Mouse (Mus musculus) heart, embryonic 11.5 days (tissue): ENCODE results near the gene Dnttip1. TPM values are rescaled to one million over a fixed set of nuclear protein-coding genes. Genes with fewer than 3 reads are reported as not detected.

ENCODE experiments used
- ATAC-seq: fragments of 200-750 bp; cut with Nextera tagmentation; replicated peaks from 2 replicates; pipeline ENCODE4 v1.8.0; 2017; ENCODE audit warnings: moderate library complexity; ENCODE audit not compliant: insufficient number of reproducible peaks, low FRiP score, low TSS enrichment
- H3K27ac ChIP-seq: fragments of 300-500 bp; sonication (generic); 2 replicates; pipeline ENCODE4 v1.5.1; 2014; ENCODE audit warnings: mild to moderate bottlenecking, low read depth, low read length
- H3K27me3 ChIP-seq: fragments of 300-500 bp; sonication (generic); 2 replicates; pipeline ENCODE4 v1.6.1; 2014; ENCODE audit warnings: mild to moderate bottlenecking, low read length, mixed read lengths; ENCODE audit not compliant: control insufficient read depth, insufficient read depth
- H3K36me3 ChIP-seq: fragments of 300-500 bp; sonication (generic); 2 replicates; pipeline ENCODE4 v1.6.1; 2014; ENCODE audit warnings: mild to moderate bottlenecking, low read length, moderate library complexity, mixed read lengths; ENCODE audit not compliant: control insufficient read depth, insufficient read depth
- H3K4me1 ChIP-seq: fragments of 300-500 bp; sonication (generic); 2 replicates; pipeline ENCODE4 v1.6.1; 2014; ENCODE audit warnings: low read length; ENCODE audit not compliant: control insufficient read depth, insufficient read depth
- H3K4me2 ChIP-seq: fragments of 300-500 bp; sonication (generic); 2 replicates; pipeline ENCODE4 v1.6.1; 2014; ENCODE audit warnings: mild to moderate bottlenecking, moderate library complexity
- H3K4me3 ChIP-seq: fragments of 300-500 bp; sonication (generic); 2 replicates; pipeline ENCODE4 v1.5.1; 2014; ENCODE audit warnings: low read depth, low read length
- H3K9ac ChIP-seq: fragments of 300-500 bp; sonication (generic); 2 replicates; pipeline ENCODE4 v1.6.1; 2014; ENCODE audit warnings: mild to moderate bottlenecking, low read depth, low read length, moderate library complexity
- H3K9me3 ChIP-seq: fragments of 300-500 bp; sonication (generic); replicated peaks from 2 replicates; pipeline ENCODE4 v1.6.1; 2016; ENCODE audit warnings: low read length; ENCODE audit not compliant: control insufficient read depth
- WGBS: fragments of 180-500 bp; shearing (Covaris S2); extraction: QIAGEN DNeasy Blood & Tissue Kit; methylation state at CpG from one replicate; pipeline ENCODE4 v1.1.7; 2014; ENCODE audit not compliant: insufficient replicate concordance; 5-methylcytosine and 5-hydroxymethylcytosine counted together
- polyA plus RNA-seq: library from polyadenylated mRNA; unstranded; fragments of >200 nt; fragmentation: Nextera tagmentation; extraction: Ambion mirVana; gene quantifications from 2 replicates; pipeline ENCODE4 v1.2.1, GENCODE M21; 2014

The Dnttip1 gene
- polyA plus RNA-seq, 1 experiment from 2014 or later = 57.3 TPM

GRCm38 (mm10) chr2:164778809-164779208 lies 33.0 kb downstream of the Dnttip1 start:
- no peak for ATAC-seq
- Histone ChIP-seq H3K4me1 (no peaks in the 10 kb centered on the region), H3K36me3 (no peaks in the 10 kb centered on the region), H3K4me2 (no peak overlapping the region), H3K27me3 (peaks cover 7% of the 10 kb centered on the region), H3K4me3 (no peak overlapping the region), H3K27ac (no peak overlapping the region), H3K9me3 (no peaks in the 10 kb centered on the region), H3K9ac (no peak overlapping the region)
- WGBS = 67% methylated on average over 7 of the region's 7 CpGs

- WGBS = 75% methylated on average over 8 of the region's 8 CpGs
- H3K9me3 ChIP-seq = no peaks in the 10 kb centered on the region
- H3K4me1 ChIP-seq = peaks cover under 1% of the 10 kb centered on the region; the same call in 1 of the 2 replicates
- no peak for ATAC-seq
- no peak within 1 kb of the TSS for H3K27ac ChIP-seq
- H3K9ac ChIP-seq = no peak within 1 kb of the TSS
- no peaks in the 10 kb centered on the region for H3K36me3 ChIP-seq
- H3K4me3 ChIP-seq = no peak within 1 kb of the TSS
- peaks cover 7% of the 10 kb centered on the region for H3K27me3 ChIP-seq
- H3K4me2 ChIP-seq = no peak within 1 kb of the TSS
These were observed 33.8 kb downstream of the Dnttip1 start, which contains the start of gene Tnnc2 for GRCm38 (mm10) chr2:164779481-164780086. TSS of gene Tnnc2 (minus strand) at chr2:164779967.

GRCm38 (mm10) chr2:164781876-164782275 lies 36.1 kb downstream of the Dnttip1 start:
- WGBS = 66% methylated on average over 4 of the region's 4 CpGs
- H3K27ac ChIP-seq = no peak overlapping the region
- H3K4me3 ChIP-seq = no peak overlapping the region
- no peaks in the 10 kb centered on the region for H3K9me3 ChIP-seq
- no peaks in the 10 kb centered on the region for H3K36me3 ChIP-seq
- H3K9ac ChIP-seq = no peak overlapping the region
- H3K4me1 ChIP-seq = peaks cover 8% of the 10 kb centered on the region
- peaks cover 6% of the 10 kb centered on the region; the same call in 1 of the 2 replicates for H3K27me3 ChIP-seq
- ATAC-seq = no peak
- H3K4me2 ChIP-seq = no peak overlapping the region

- no peak for ATAC-seq
- Histone ChIP-seq H3K4me1 (peaks cover 18% of the 10 kb centered on the region), H3K9me3 (no peaks in the 10 kb centered on the region), H3K4me2 (no peak overlapping the region), H3K36me3 (no peaks in the 10 kb centered on the region), H3K27me3 (no peaks in the 10 kb centered on the region), H3K9ac (no peak overlapping the region), H3K27ac (no peak overlapping the region), H3K4me3 (no peak overlapping the region)
- WGBS = 70% methylated on average over 7 of the region's 7 CpGs
These were observed 38.3 kb downstream of the Dnttip1 start for GRCm38 (mm10) chr2:164783926-164784581.

GRCm38 (mm10) chr2:164784869-164785420 lies 39.2 kb downstream of the Dnttip1 start:
- ATAC-seq = no peak
- Histone ChIP-seq H3K27ac (peak overlapping the region; percentile 86), H3K9me3 (no peaks in the 10 kb centered on the region), H3K36me3 (no peaks in the 10 kb centered on the region), H3K27me3 (no peaks in the 10 kb centered on the region), H3K9ac (peak overlapping the region; percentile 79), H3K4me3 (peak overlapping the region; percentile 59), H3K4me2 (peak overlapping the region; percentile 71), H3K4me1 (peaks cover 18% of the 10 kb centered on the region)
- 13% methylated on average over 7 of the region's 7 CpGs for WGBS

- Histone ChIP-seq H3K36me3 (no peaks in the 10 kb centered on the region), H3K4me3 (peak within 1 kb of the TSS; percentile 59), H3K9me3 (no peaks in the 10 kb centered on the region), H3K4me1 (peaks cover 18% of the 10 kb centered on the region), H3K27me3 (no peaks in the 10 kb centered on the region), H3K4me2 (peak within 1 kb of the TSS; percentile 71), H3K9ac (peak within 1 kb of the TSS; percentile 79), H3K27ac (peak within 1 kb of the TSS; percentile 86)
- peak; percentile 90 for ATAC-seq
- WGBS = under 1% methylated on average over 81 of the region's 89 CpGs
These were observed 40.0 kb downstream of the Dnttip1 start, which contains the start of gene Snx21 for GRCm38 (mm10) chr2:164785481-164786387. TSS of gene Snx21 (plus strand) at chr2:164785823.

GRCm38 (mm10) chr2:164786388-164786885 lies 40.7 kb downstream of the Dnttip1 start:
- Histone ChIP-seq H3K9ac (peak overlapping the region; percentile 79), H3K4me1 (peaks cover 18% of the 10 kb centered on the region), H3K27me3 (no peaks in the 10 kb centered on the region), H3K9me3 (no peaks in the 10 kb centered on the region), H3K4me2 (peak overlapping the region; percentile 71), H3K27ac (peak overlapping the region; percentile 86), H3K36me3 (no peaks in the 10 kb centered on the region), H3K4me3 (peak overlapping the region; percentile 59)
- WGBS = 7% methylated on average over 15 of the region's 15 CpGs
- ATAC-seq = no peak

GRCm38 (mm10) chr2:164787032-164787431 lies 41.2 kb downstream of the Dnttip1 start:
- Histone ChIP-seq H3K27ac (no peak overlapping the region), H3K27me3 (no peaks in the 10 kb centered on the region), H3K4me2 (peak overlapping the region; percentile 71), H3K9ac (peak overlapping the region; percentile 79), H3K36me3 (peaks cover 1% of the 10 kb centered on the region; the same call in 1 of the 2 replicates), H3K4me1 (peaks cover 18% of the 10 kb centered on the region), H3K9me3 (no peaks in the 10 kb centered on the region), H3K4me3 (peak overlapping the region; percentile 59)
- no peak for ATAC-seq
- WGBS = 82% methylated on average over 3 of the region's 3 CpGs
